Mouse (Mus musculus) granulocyte monocyte progenitor cell, adult 5-6 weeks (primary cell): ENCODE results near the gene Mybpc2. TPM values are rescaled to one million over a fixed set of nuclear protein-coding genes. Genes with fewer than 3 reads are reported as not detected.

Source experiments
- ATAC-seq: replicated peaks from 2 replicates; pipeline ENCODE4 v1.8.0; 2016; ENCODE audit warnings: mild to moderate bottlenecking, moderate TSS enrichment, inconsistent platforms; ENCODE audit not compliant: poor library complexity, severe bottlenecking
- total RNA-seq, 2 experiments: library from RNA; stranded (forward) in 1 of 2; stranded (reverse) in 1 of 2; fragments of 200-712, 200-1000 nt in 1 of 2; fragments of >200 nt in 1 of 2; fragmentation: Nextera tagmentation in 1 of 2; gene quantifications; 2 replicates each; pipeline ENCODE4 v1.2.3; 2014 to 2017

Mybpc2 gene
- total RNA-seq, 2 experiments from 2014 or later = not detected

GRCm38 (mm10) chr7:44466888-44467311, 57.6 kb downstream of the Mybpc2 start:
- ATAC-seq = no peak

GRCm38 (mm10) chr7:44466006-44466887, 58.2 kb downstream of the Mybpc2 start:
- no peak for ATAC-seq

- no peak for ATAC-seq
Observed at GRCm38 (mm10) chr7:44465111-44465510, 59.3 kb downstream of the Mybpc2 start, which contains the start of gene Aspdh. Aspdh (plus strand) TSS chr7:44465391.

GRCm38 (mm10) chr7:44464511-44464910, 59.9 kb downstream of the Mybpc2 start:
- no peak for ATAC-seq

- no peak for ATAC-seq
Observed at GRCm38 (mm10) chr7:44463556-44464225, 60.8 kb downstream of the Mybpc2 start.

GRCm38 (mm10) chr7:44463056-44463425, 61.4 kb downstream of the Mybpc2 start:
- ATAC-seq = no peak

GRCm38 (mm10) chr7:44462218-44463055, 62.0 kb downstream of the Mybpc2 start:
- ATAC-seq = peak; percentile 73

- ATAC-seq = no peak
Observed at GRCm38 (mm10) chr7:44461503-44462217, 62.8 kb downstream of the Mybpc2 start.

GRCm38 (mm10) chr7:44460767-44461502, 63.5 kb downstream of the Mybpc2 start:
- no peak for ATAC-seq

GRCm38 (mm10) chr7:44460067-44460466, 64.4 kb downstream of the Mybpc2 start:
- no peak for ATAC-seq

GRCm38 (mm10) chr7:44456302-44456701, 68.2 kb downstream of the Mybpc2 start:
- ATAC-seq = no peak

- ATAC-seq = peak; percentile 88
Observed at GRCm38 (mm10) chr7:44453256-44453655, 71.2 kb downstream of the Mybpc2 start.

Other genes starting within 250 kb of the Mybpc2 start
- gene Clec11a, start 217.8 kb downstream of the Mybpc2 start, total RNA-seq (2014; fragmentation: Nextera tagmentation) = 2.5 and 3.7 TPM in 2 replicates
- 4.4 and 4.8 TPM in 2 replicates for gene Clec11a, start 217.8 kb downstream of the Mybpc2 start, total RNA-seq (2017)
- gene Shank1, start 214.4 kb downstream of the Mybpc2 start, total RNA-seq (2014; fragmentation: Nextera tagmentation) = not detected in 2 replicates
- gene Shank1, start 214.4 kb downstream of the Mybpc2 start, total RNA-seq (2017) = not detected in 2 replicates
- gene Syt3, start 140.6 kb downstream of the Mybpc2 start, total RNA-seq (2014; fragmentation: Nextera tagmentation) = 1.1 TPM in 1 of 2 replicates, not detected in the other
- gene Syt3, start 140.6 kb downstream of the Mybpc2 start, total RNA-seq (2017) = 0.15 TPM in 1 of 2 replicates, not detected in the other
- 4.1 TPM in 1 of 2 replicates, not detected in the other for gene 1700008O03Rik, start 138.8 kb downstream of the Mybpc2 start, total RNA-seq (2014; fragmentation: Nextera tagmentation)
- gene 1700008O03Rik, start 138.8 kb downstream of the Mybpc2 start, total RNA-seq (2017) = 1.8 and 2.4 TPM in 2 replicates
- gene Lrrc4b, start 95.6 kb downstream of the Mybpc2 start, total RNA-seq (2014; fragmentation: Nextera tagmentation) = not detected in 2 replicates
- not detected in 2 replicates for gene Lrrc4b, start 95.6 kb downstream of the Mybpc2 start, total RNA-seq (2017)
- gene Aspdh, start 59.3 kb downstream of the Mybpc2 start, total RNA-seq (2014; fragmentation: Nextera tagmentation) = not detected in 2 replicates
- gene Aspdh, start 59.3 kb downstream of the Mybpc2 start, total RNA-seq (2017) = not detected in 2 replicates
- 26.4 and 62.3 TPM in 2 replicates for gene Josd2, start 56.7 kb downstream of the Mybpc2 start, total RNA-seq (2014; fragmentation: Nextera tagmentation)
- gene Josd2, start 56.7 kb downstream of the Mybpc2 start, total RNA-seq (2017) = 15.9 and 31.2 TPM in 2 replicates
- gene Emc10, start 28.1 kb downstream of the Mybpc2 start, total RNA-seq (2014; fragmentation: Nextera tagmentation) = 63.1 and 126 TPM in 2 replicates
- gene Emc10, start 28.1 kb downstream of the Mybpc2 start, total RNA-seq (2017) = 33.7 and 42.0 TPM in 2 replicates
- gene Fam71e1, start 28.1 kb downstream of the Mybpc2 start, total RNA-seq (2014; fragmentation: Nextera tagmentation) = 12.3 TPM in 1 of 2 replicates, not detected in the other
- gene Fam71e1, start 28.1 kb downstream of the Mybpc2 start, total RNA-seq (2017) = 0.67 and 3.0 TPM in 2 replicates
- gene Spib, start 7.4 kb upstream of the Mybpc2 start, total RNA-seq (2014; fragmentation: Nextera tagmentation) = 0.38 TPM in 1 of 2 replicates, not detected in the other
- gene Spib, start 7.4 kb upstream of the Mybpc2 start, total RNA-seq (2017) = not detected in 2 replicates
- 102 and 131 TPM in 2 replicates for gene Pold1, start 24.2 kb upstream of the Mybpc2 start, total RNA-seq (2014; fragmentation: Nextera tagmentation)
- 63.4 and 70.2 TPM in 2 replicates for gene Pold1, start 24.2 kb upstream of the Mybpc2 start, total RNA-seq (2017)
- 56.8 and 63.3 TPM in 2 replicates for gene Nr1h2, start 29.3 kb upstream of the Mybpc2 start, total RNA-seq (2014; fragmentation: Nextera tagmentation)
- 21.5 and 34.6 TPM in 2 replicates for gene Nr1h2, start 29.3 kb upstream of the Mybpc2 start, total RNA-seq (2017)
- gene Napsa, start 47.7 kb upstream of the Mybpc2 start, total RNA-seq (2014; fragmentation: Nextera tagmentation) = 258 and 328 TPM in 2 replicates
- gene Napsa, start 47.7 kb upstream of the Mybpc2 start, total RNA-seq (2017) = 107 and 112 TPM in 2 replicates
- 0.36 and 0.92 TPM in 2 replicates for gene Kcnc3, start 66.0 kb upstream of the Mybpc2 start, total RNA-seq (2014; fragmentation: Nextera tagmentation)
- gene Kcnc3, start 66.0 kb upstream of the Mybpc2 start, total RNA-seq (2017) = 0.05 TPM in 1 of 2 replicates, not detected in the other
- gene Myh14, start 146.2 kb upstream of the Mybpc2 start, total RNA-seq (2014; fragmentation: Nextera tagmentation) = not detected in 2 replicates
- not detected in 2 replicates for gene Myh14, start 146.2 kb upstream of the Mybpc2 start, total RNA-seq (2017)
- not detected in 2 replicates for gene Izumo2, start 184.1 kb upstream of the Mybpc2 start, total RNA-seq (2014; fragmentation: Nextera tagmentation)
- gene Izumo2, start 184.1 kb upstream of the Mybpc2 start, total RNA-seq (2017) = not detected in 2 replicates
- gene Vrk3, start 223.8 kb upstream of the Mybpc2 start, total RNA-seq (2014; fragmentation: Nextera tagmentation) = 45.0 and 52.3 TPM in 2 replicates
- 27.4 and 34.8 TPM in 2 replicates for gene Vrk3, start 223.8 kb upstream of the Mybpc2 start, total RNA-seq (2017)
- 1.6 and 6.2 TPM in 2 replicates for gene Zfp473, start 226.4 kb upstream of the Mybpc2 start, total RNA-seq (2014; fragmentation: Nextera tagmentation)
- gene Zfp473, start 226.4 kb upstream of the Mybpc2 start, total RNA-seq (2017) = 2.0 and 2.2 TPM in 2 replicates